Mouse (Mus musculus) kidney, embryonic 16.5 days (tissue): ENCODE results near the gene Dram1. TPM values are rescaled to one million over a fixed set of nuclear protein-coding genes. Genes with fewer than 3 reads are reported as not detected.
A peak's percentile ranks its signal among the peaks of the same experiment; 100 is the strongest.

Source experiments
- ATAC-seq: fragments of 200-750 bp; cut with Nextera tagmentation; 2 replicates; pipeline ENCODE4 v1.8.0; 2017; ENCODE audit warnings: moderate TSS enrichment; ENCODE audit not compliant: low FRiP score, low TSS enrichment
- H3K27ac ChIP-seq: fragments of 300-500 bp; sonication (generic); 2 replicates; pipeline ENCODE4 v1.5.1; 2014; ENCODE audit warnings: low read length
- H3K27me3 ChIP-seq: fragments of 300-500 bp; sonication (generic); 2 replicates; pipeline ENCODE4 v1.6.1; 2014; ENCODE audit warnings: low read length, control low read depth, mixed read lengths; ENCODE audit not compliant: insufficient read depth
- H3K36me3 ChIP-seq: fragments of 300-500 bp; sonication (generic); 2 replicates; pipeline ENCODE4 v1.6.1; 2014; ENCODE audit warnings: low read length, control low read depth, mixed read lengths; ENCODE audit not compliant: insufficient read depth
- H3K4me1 ChIP-seq: fragments of 300-500 bp; sonication (generic); 2 replicates; pipeline ENCODE4 v1.6.1; 2014; ENCODE audit warnings: low read length, control low read depth, mixed read lengths; ENCODE audit not compliant: insufficient read depth
- H3K4me2 ChIP-seq: fragments of 300-500 bp; sonication (generic); replicated peaks from 2 replicates; pipeline ENCODE4 v1.6.1; 2014; ENCODE audit warnings: low read depth, low read length
- H3K4me3 ChIP-seq: fragments of 300-500 bp; sonication (generic); 2 replicates; pipeline ENCODE4 v1.5.1; 2014; ENCODE audit warnings: mild to moderate bottlenecking, low read length
- H3K9ac ChIP-seq: fragments of 300-500 bp; sonication (generic); replicated peaks from 2 replicates; pipeline ENCODE4 v1.6.1; 2014; ENCODE audit warnings: low read length
- H3K9me3 ChIP-seq: fragments of 300-500 bp; sonication (generic); 2 replicates; pipeline ENCODE4 v1.6.1; 2016; ENCODE audit warnings: low read length, control low read depth
- WGBS: fragments of 180-500 bp; shearing (Covaris S2); extraction: QIAGEN DNeasy Blood & Tissue Kit; methylation state at CpG from one replicate; pipeline ENCODE4 v1.1.7; 2014; 5-methylcytosine and 5-hydroxymethylcytosine counted together
- polyA plus RNA-seq: library from polyadenylated mRNA; unstranded; fragments of >200 nt; fragmentation: Nextera tagmentation; extraction: Ambion mirVana; gene quantifications from 2 replicates; pipeline ENCODE4 v1.2.1, GENCODE M21; 2015

Dram1 gene
- polyA plus RNA-seq, 1 experiment from 2014 or later: 5.3 TPM

DNA sequence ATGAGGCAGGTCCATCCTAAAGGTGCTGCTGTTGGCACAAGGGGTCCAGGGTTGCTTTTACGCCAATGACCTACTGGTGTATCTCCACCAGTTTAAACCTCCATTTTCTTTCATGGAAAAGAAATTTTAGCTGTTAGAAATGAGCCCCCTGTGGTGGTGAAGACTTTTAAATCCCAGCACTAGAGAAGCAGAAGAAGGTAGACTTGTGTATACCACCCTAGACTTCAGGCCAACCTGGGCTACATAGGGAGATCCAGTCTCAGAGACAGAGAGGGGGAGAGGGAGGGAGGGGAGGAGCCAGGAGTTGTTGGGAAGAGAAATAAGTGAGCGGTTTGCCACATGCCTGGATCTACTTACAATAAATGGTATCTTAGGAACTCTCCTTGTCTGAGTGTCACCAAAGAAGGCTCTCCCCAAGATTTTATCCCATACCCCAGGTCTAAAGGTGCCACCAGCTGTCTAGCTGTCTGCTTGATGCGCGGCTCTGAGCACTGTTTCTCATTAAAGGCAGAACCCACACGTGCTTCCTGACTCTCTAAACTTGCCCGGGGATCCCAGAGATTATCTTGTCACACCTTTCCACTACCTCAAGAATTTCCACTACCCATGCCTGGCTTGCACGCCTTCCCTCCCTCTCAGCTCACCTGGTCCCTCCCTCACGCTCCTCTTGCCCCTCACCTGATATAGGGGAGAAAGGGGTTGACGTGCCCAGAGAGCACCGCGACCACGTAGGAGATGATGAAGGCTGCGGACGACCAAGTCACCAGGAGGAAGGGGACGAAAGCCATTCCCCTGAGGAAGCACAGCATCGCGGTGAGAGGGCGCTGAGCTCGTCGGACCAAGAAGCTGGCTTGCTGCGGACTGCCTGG, 22.5 kb downstream of the Dram1 start:
- ATAC-seq: peak; percentile 43
- Histone ChIP-seq H3K9ac (peak overlapping the region; percentile 73), H3K27ac (no peak overlapping the region), H3K4me2 (peak overlapping the region; percentile 74), H3K27me3 (0 out of 2 replicates have a peak, but pooled peaks cover 7% of the 10 kb centered on the region), H3K9me3 (peaks cover 4% of the 10 kb centered on the region; the same call in 1 of the 2 replicates), H3K36me3 (no peaks in the 10 kb centered on the region), H3K4me3 (peak overlapping the region; percentile 65), H3K4me1 (peaks cover 5% of the 10 kb centered on the region; the same call in 1 of the 2 replicates)
- 7% methylated on average over 21 of the region's 21 CpGs for WGBS

DNA sequence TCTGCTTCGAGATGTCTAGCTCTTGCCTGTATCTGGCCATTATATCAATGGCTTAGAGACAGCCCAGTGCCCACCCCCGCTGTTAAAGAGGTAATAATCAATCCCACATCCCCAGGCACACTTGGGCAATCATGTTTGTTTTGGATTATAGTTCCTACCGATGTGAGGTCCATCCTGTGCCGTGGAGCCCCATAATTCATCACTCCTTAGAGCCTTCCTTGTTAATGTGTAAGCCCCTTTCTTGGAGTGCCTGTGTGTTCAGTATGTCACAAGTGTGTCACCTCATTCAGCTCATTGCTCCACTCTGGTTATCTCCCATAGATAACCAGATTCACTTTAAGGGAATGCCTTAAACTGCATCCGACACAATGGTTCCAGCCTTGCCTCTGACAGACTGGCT, 24.3 kb downstream of the Dram1 start:
- Histone ChIP-seq H3K4me3 (no peak overlapping the region), H3K36me3 (no peaks in the 10 kb centered on the region), H3K27me3 (0 out of 2 replicates have a peak, but pooled peaks cover 7% of the 10 kb centered on the region), H3K4me1 (peaks cover 5% of the 10 kb centered on the region; the same call in 1 of the 2 replicates), H3K27ac (no peak overlapping the region), H3K4me2 (no peak overlapping the region), H3K9me3 (peaks cover 4% of the 10 kb centered on the region; the same call in 1 of the 2 replicates), H3K9ac (no peak overlapping the region)
- WGBS: 58% methylated on average over 5 of the region's 5 CpGs
- no peak for ATAC-seq

DNA sequence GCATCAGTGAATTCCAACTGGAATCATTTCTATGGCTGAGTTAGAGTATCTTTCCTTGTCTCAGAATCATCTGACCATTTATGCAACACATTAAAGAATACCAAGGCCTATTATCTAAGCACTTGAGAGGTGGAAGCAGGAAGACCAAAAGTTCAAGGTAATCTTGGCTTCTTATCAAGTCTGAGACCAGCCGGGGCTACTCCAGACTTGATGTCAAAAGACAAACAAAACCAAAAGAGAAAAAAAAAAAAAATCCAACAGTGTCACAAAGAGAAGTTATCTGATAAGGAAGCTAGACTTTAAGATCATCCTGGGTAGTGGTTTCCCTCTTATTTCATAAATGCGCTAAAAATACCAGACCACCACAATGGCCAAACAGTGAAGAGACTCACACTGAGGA, 26.3 kb downstream of the Dram1 start:
- Histone ChIP-seq H3K9ac (no peak overlapping the region), H3K4me3 (no peak overlapping the region), H3K36me3 (no peaks in the 10 kb centered on the region), H3K27ac (no peak overlapping the region), H3K4me1 (peaks cover 5% of the 10 kb centered on the region; the same call in 1 of the 2 replicates), H3K27me3 (0 out of 2 replicates have a peak, but pooled peaks cover 7% of the 10 kb centered on the region), H3K9me3 (no peaks in the 10 kb centered on the region), H3K4me2 (no peak overlapping the region)
- no peak for ATAC-seq
- 75% methylated on average over 2 of the region's 2 CpGs for WGBS

DNA sequence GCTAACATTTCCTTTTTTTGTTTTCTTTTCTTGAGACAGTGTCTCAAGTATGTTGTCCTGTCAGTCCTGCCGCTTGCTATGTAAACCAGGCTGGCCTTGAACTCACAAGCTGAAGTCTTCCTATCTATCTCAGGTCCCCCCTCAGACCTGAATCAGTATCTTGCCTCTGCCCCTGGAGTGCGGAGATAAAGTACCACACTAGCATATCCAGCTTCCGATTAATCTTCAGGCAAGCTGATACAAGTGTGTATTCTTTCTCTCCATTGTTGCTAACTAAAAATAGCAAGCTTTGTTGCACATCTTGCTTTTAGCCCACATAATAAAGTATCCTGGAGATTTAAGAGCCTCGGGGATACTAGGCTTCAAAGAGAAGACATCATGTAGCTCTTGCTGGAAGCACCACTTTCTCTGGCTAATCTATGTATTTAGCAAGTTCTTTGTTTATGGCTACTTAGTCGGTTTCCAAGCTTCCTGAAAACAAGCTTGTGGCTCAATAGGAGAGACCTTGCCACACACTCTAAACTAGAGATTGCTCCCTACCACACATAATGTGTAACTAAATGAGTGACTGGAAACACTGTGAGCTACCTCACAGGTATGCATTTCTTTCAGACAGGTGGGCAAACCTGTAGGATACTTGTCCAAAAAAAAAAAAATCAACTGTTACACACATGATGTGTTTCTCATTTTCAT, 27.3 kb downstream of the Dram1 start:
- H3K4me3 ChIP-seq: no peak overlapping the region
- H3K4me1 ChIP-seq: peaks cover 3% of the 10 kb centered on the region; the same call in 1 of the 2 replicates
- H3K36me3 ChIP-seq: no peaks in the 10 kb centered on the region
- H3K4me2 ChIP-seq: no peak overlapping the region
- WGBS: 63% methylated on average over 5 of the region's 5 CpGs
- no peaks in the 10 kb centered on the region for H3K9me3 ChIP-seq
- 0 out of 2 replicates have a peak, but pooled peaks cover 6% of the 10 kb centered on the region for H3K27me3 ChIP-seq
- no peak overlapping the region for H3K27ac ChIP-seq
- ATAC-seq: no peak
- H3K9ac ChIP-seq: no peak overlapping the region

DNA sequence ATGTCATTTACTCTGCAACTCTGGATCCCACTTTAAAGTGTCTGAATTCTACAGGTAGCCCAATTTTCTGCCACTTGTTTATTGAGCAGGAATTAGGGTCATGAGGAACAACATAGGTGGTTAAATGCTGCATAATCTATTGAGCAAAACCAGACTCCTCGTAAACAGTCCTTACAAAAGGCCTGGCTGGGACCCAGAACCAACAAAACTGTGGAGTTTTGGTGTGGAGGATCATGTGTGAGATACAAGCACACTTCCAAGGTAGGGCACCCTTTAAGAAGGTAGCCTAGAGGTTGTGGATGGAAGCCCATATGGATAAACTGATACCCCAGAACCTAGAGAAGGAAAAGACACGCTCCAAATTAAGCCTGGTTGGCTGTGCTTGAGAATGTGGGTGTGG, 28.2 kb downstream of the Dram1 start:
- no peak for ATAC-seq
- Histone ChIP-seq H3K9ac (no peak overlapping the region), H3K4me3 (no peak overlapping the region), H3K27ac (no peak overlapping the region), H3K4me2 (no peak overlapping the region), H3K27me3 (no peaks in the 10 kb centered on the region), H3K9me3 (no peaks in the 10 kb centered on the region), H3K4me1 (no peaks in the 10 kb centered on the region), H3K36me3 (no peaks in the 10 kb centered on the region)
- 76% methylated on average over 2 of the region's 2 CpGs for WGBS

DNA sequence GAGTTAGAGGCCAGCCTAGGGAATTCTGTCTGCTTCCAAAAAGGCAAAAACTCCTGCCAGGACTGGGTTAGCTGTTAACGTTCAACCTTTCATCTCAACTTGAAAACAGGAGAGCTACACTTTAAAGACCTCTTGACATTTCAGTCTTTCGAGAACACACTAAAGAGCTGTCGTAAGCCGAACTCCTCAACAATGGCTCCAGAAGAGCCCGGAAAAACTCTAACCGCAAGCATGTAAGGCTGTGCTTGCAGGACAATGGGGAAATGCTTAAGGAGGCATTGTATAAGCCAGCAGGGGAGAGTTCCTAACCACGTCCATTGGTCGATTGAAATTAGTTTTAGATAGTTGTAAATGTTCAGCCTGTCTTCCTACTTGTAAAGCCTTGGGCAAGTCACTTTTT, 29.1 kb downstream of the Dram1 start:
- 41% methylated on average over 8 of the region's 8 CpGs for WGBS
- Histone ChIP-seq H3K27me3 (no peaks in the 10 kb centered on the region), H3K4me1 (no peaks in the 10 kb centered on the region), H3K4me2 (no peak overlapping the region), H3K27ac (no peak overlapping the region), H3K9ac (no peak overlapping the region), H3K4me3 (no peak overlapping the region), H3K9me3 (no peaks in the 10 kb centered on the region), H3K36me3 (no peaks in the 10 kb centered on the region)
- ATAC-seq: no peak

DNA sequence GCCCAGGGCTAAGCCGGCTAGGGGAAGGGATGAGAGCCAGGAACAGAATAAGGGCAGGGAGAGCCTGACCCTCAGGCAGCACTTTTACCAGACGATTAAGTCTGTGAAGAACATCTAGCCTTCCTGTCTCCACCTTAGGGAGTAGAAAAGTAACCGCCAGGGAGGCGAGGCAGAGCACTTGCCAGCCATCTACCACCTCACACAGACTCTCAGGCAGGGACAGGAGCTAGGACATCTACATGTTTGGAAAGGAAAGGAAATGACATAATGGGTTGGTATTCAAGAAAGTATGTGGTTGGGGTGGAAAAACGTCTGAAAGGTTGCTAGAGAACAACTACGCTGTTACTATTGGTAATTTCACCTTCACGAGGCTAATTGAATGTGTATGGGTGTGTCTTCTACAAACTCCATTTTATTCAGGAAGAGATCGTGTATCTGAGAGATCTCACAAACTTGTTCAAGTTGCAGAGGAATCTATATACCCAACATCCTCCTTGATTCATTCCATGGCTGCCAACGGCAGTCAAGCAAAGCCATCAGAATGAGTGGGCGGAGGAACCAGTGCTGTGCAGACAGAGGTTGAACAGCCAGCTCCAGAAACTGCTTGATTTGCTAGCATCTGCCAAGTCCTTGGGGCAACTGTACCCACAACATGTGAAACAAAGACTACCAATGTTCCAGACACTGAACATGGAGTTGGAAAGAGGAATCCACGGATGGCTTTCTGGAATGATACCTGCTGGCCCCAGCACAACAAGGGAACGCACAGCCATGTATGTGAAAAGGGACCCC, 32.2 kb downstream of the Dram1 start:
- no peak for ATAC-seq
- H3K27ac ChIP-seq: peak overlapping the region; percentile 11; the same call in 1 of the 2 replicates
- 74% methylated on average over 12 of the region's 12 CpGs for WGBS
- H3K4me3 ChIP-seq: no peak overlapping the region
- no peak overlapping the region for H3K4me2 ChIP-seq
- H3K9ac ChIP-seq: no peak overlapping the region
- no peaks in the 10 kb centered on the region for H3K36me3 ChIP-seq
- H3K27me3 ChIP-seq: no peaks in the 10 kb centered on the region
- no peaks in the 10 kb centered on the region for H3K4me1 ChIP-seq
- no peaks in the 10 kb centered on the region for H3K9me3 ChIP-seq

DNA sequence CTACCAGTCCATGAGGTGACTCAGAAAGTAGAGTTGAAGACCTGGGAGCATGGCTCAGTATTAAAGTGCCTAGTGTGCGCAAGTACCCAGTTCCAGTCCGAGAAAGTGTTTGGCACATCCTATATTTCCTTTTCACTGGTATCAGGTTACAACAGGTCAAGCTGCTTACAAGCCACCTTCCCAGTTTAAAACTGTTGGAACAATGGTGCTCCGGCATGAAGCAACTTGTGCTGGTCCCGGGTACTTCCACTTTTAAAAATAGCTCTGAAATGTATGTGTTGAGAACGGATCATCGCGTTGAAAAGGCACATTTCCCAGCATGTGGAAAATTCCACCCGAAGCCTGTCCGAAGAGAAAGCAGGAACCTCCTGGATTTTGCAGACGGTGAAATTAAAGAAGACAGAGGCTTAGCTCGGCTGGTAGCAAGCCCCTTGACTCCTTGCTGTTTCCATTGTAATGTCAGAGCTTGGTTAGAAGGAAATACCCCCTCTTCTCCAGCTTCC, 32.9 kb downstream of the Dram1 start:
- no peaks in the 10 kb centered on the region for H3K4me1 ChIP-seq
- no peak overlapping the region for H3K4me3 ChIP-seq
- H3K9me3 ChIP-seq: no peaks in the 10 kb centered on the region
- WGBS: 58% methylated on average over 11 of the region's 11 CpGs
- H3K4me2 ChIP-seq: no peak overlapping the region
- H3K36me3 ChIP-seq: no peaks in the 10 kb centered on the region
- H3K27me3 ChIP-seq: no peaks in the 10 kb centered on the region
- ATAC-seq: no peak
- H3K9ac ChIP-seq: no peak overlapping the region
- peak overlapping the region; percentile 11; the same call in 1 of the 2 replicates for H3K27ac ChIP-seq

DNA sequence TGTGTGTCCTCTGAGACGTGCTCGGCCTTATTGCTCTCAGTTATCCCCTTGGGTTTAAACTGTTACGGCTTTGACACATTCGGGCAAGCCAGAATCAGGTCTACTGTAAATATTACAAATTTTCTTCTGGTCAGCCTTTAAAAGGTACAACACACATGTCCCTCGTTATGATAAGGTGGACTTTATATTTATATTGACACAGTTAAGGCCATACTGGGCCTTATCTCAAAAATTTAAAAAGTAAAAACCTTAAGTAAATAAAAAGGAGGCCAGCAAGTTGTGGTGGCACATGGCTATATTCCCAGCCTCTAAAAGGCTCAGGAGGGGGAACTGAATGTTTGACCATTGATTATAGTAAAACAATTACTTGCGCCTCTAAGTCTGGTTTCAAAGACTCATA, 37.5 kb downstream of the Dram1 start:
- no peak overlapping the region for H3K9ac ChIP-seq
- H3K36me3 ChIP-seq: no peaks in the 10 kb centered on the region
- no peak overlapping the region for H3K27ac ChIP-seq
- H3K9me3 ChIP-seq: no peaks in the 10 kb centered on the region
- WGBS: 88% methylated on average over 6 of the region's 6 CpGs
- no peak overlapping the region for H3K4me3 ChIP-seq
- H3K4me1 ChIP-seq: no peaks in the 10 kb centered on the region
- H3K27me3 ChIP-seq: no peaks in the 10 kb centered on the region
- no peak overlapping the region for H3K4me2 ChIP-seq
- no peak for ATAC-seq
